Mouse (Mus musculus): ENCODE measurements around the gene Cntd1.

Gene Cntd1

GRCm38 (mm10) chr11:101278223-101279192, at the start of gene Cntd1, which contains the start of gene Coa3:
Gene Cntd1 (plus strand): TSS chr11:101279012.
Gene Coa3 (minus strand): TSS chr11:101279114.
- peak; percentile 76 for DNase-seq (ENCODE audit: low spot score)

- DNase-seq (ENCODE audit: low spot score) = no peak
These were observed 49.4 kb upstream of the Cntd1 start for GRCm38 (mm10) chr11:101229361-101229900.

- DNase-seq (ENCODE audit: low spot score) = no peak
These were observed 48.7 kb upstream of the Cntd1 start for GRCm38 (mm10) chr11:101230061-101230511.

GRCm38 (mm10) chr11:101230526-101230925, 48.3 kb upstream of the Cntd1 start:
- no peak for DNase-seq (ENCODE audit: low spot score)

- no peak for DNase-seq (ENCODE audit: low spot score)
These were observed 47.6 kb upstream of the Cntd1 start for GRCm38 (mm10) chr11:101230991-101231871.

- no peak for DNase-seq (ENCODE audit: low spot score)
These were observed 46.6 kb upstream of the Cntd1 start for GRCm38 (mm10) chr11:101232010-101232839.

- no peak for DNase-seq (ENCODE audit: low spot score)
These were observed 45.6 kb upstream of the Cntd1 start for GRCm38 (mm10) chr11:101233240-101233639.

- DNase-seq (ENCODE audit: low spot score) = no peak
These were observed 44.7 kb upstream of the Cntd1 start for GRCm38 (mm10) chr11:101234124-101234523.

- DNase-seq (ENCODE audit: low spot score) = no peak
These were observed 43.4 kb upstream of the Cntd1 start for GRCm38 (mm10) chr11:101235429-101235828.

- DNase-seq (ENCODE audit: low spot score) = no peak
These were observed 42.0 kb upstream of the Cntd1 start for GRCm38 (mm10) chr11:101236782-101237181.

- DNase-seq (ENCODE audit: low spot score) = no peak
These were observed 40.7 kb upstream of the Cntd1 start for GRCm38 (mm10) chr11:101238071-101238647.

- DNase-seq (ENCODE audit: low spot score) = no peak
These were observed 33.7 kb upstream of the Cntd1 start for GRCm38 (mm10) chr11:101245071-101245470.

- no peak for DNase-seq (ENCODE audit: low spot score)
These were observed 32.7 kb upstream of the Cntd1 start, which contains the start of gene Ramp2 for GRCm38 (mm10) chr11:101245855-101246701. Gene Ramp2 (plus strand): TSS chr11:101246028.

- no peak for DNase-seq (ENCODE audit: low spot score)
These were observed 32.2 kb upstream of the Cntd1 start for GRCm38 (mm10) chr11:101246702-101247012.

- no peak for DNase-seq (ENCODE audit: low spot score)
These were observed 31.2 kb upstream of the Cntd1 start for GRCm38 (mm10) chr11:101247521-101248030.

GRCm38 (mm10) chr11:101248258-101248994, 30.4 kb upstream of the Cntd1 start:
- peak; percentile 78 for DNase-seq (ENCODE audit: low spot score)

GRCm38 (mm10) chr11:101251031-101251430, 27.8 kb upstream of the Cntd1 start:
- DNase-seq (ENCODE audit: low spot score) = no peak

GRCm38 (mm10) chr11:101252941-101253340, 25.9 kb upstream of the Cntd1 start:
- DNase-seq (ENCODE audit: low spot score) = no peak

Data from layer of hippocampus, adult 9-10 months (tissue).